Mouse (Mus musculus) CD4-positive, CD25-positive, alpha-beta regulatory T cell, adult 2 months (primary cell): Measurements from ENCODE around the gene Spata16.

Experiments
- DNase-seq: peaks from one replicate; pipeline ENCODE4 v3.0.0-alpha.2; 2012; ENCODE audit warnings: low read depth, low spot score

The Spata16 gene

DNA sequence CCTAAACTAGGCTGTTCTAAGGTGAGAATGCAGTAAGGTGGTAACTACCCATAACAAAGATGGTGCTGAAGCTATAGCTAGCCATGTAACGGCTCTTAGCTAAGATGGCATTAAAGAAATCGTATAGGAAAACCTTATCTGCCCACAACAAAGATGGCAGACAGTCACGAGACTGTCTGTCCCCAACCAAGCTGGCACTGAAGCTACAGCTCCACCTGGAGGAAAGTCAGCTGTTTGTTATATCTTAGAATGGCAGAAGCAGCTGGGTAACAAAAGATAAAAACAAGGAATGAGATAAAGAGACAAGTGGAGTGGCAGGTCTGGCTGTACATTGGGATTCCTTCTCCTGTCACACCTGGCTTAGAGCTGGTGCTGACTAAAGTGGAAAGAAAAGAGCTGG lies 333.1 kb downstream of the Spata16 start:
- no peak for DNase-seq

GRCm38 (mm10) chr3:26971276-26971675 lies 333.9 kb downstream of the Spata16 start:
- DNase-seq, result no peak

GRCm38 (mm10) chr3:26972105-26972504 lies 334.7 kb downstream of the Spata16 start:
- no peak for DNase-seq

DNA sequence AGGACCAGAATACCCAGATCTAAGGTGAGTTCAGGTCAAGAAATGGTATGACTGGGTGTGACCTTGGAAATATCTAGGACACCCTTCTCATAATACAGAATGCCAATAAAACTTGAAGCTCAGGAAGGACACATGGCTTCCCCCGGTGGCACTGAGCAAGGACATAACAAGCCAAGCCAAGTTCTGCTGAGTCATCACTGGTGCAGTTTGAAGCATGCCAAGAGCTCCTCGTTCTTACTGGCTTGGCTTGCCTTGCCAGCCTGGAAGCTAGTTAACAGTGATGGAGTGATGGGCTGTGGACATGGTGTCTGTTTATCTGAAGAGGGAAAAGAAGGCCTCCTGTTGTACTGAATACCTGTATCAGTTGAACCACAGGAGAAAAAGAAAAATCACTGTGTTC lies 342.2 kb downstream of the Spata16 start:
- DNase-seq, result no peak

- DNase-seq, result no peak
Observed at GRCm38 (mm10) chr3:26980371-26980770, 343.0 kb downstream of the Spata16 start.

GRCm38 (mm10) chr3:26981979-26982623 lies 344.7 kb downstream of the Spata16 start:
- no peak for DNase-seq

GRCm38 (mm10) chr3:26983749-26984148 lies 346.3 kb downstream of the Spata16 start:
- no peak for DNase-seq

DNA sequence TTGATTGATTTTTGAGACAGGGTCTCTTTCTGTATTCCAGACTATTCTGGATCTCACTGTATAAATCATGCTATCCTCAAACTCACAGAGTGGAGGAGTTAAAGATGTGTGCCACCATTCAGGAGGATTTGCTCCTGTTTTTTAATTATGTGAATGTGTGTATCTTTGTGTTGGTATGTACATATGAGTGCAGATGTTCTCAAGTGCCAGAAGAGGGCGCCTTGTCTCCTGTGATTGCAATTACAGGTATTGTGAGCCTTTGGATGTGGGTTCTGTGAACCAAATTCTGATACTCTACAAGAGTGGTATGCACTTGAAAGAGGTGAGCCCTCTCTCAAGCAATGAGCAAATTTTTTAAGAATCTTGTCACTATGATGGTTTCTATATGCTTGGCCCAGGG lies 369.4 kb downstream of the Spata16 start:
- DNase-seq, result no peak

DNA sequence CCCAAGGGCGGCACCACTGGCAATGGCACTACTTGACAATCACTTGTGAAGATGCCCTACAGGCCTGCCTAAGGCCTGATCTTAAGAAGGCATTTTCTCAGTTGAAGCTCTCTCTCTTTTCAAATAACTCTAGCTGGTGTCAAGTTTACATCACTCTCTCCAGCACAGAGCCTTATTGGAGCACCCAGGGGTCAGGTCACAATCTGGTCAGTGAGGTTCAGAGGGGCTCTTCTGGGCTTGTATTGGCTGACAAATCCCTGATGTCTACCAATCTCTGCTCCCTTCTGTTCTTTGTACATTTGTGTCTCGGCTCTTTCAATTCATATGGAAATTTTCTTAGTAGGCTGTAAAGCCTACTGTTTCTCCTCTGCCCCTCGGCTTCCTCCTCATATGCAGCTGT lies 390.5 kb downstream of the Spata16 start:
- DNase-seq, result no peak

DNA sequence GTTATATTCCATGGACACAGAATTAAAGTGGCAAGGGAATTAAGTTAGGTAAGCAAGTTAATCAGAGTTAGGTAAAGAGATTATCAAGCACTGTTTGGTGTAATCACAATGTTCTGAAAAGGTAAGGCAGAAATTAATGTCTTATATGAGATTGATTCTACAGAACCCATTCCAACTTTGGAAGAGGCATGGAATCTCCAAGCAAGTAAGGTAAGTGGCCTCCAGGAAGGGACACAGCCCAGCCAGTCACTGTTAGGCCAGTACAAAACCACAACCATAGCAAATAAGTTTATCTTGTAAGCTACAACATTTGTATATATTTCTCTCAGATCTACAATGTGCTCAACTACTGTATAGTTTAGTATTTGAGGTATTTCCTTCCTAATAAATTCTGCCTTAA lies 391.1 kb downstream of the Spata16 start:
- DNase-seq, result no peak

- no peak for DNase-seq
Observed at GRCm38 (mm10) chr3:27030067-27030857, 392.8 kb downstream of the Spata16 start.
